Mouse (Mus musculus): ENCODE measurements around the gene Dph2. TPM values are rescaled to one million over a fixed set of nuclear protein-coding genes. Genes with fewer than 3 reads are reported as not detected.

The Dph2 gene
- total RNA-seq, 1 experiment from 2014 or later: 10.2 TPM

Other genes starting within 250 kb of the Dph2 start
- gene Dmap1, start 209.8 kb downstream of the Dph2 start, total RNA-seq (2021): 21.4 and 27.5 TPM in 2 replicates
- gene Gm12845, start 167.6 kb downstream of the Dph2 start, total RNA-seq (2021): not detected in 2 replicates
- not detected in 2 replicates for gene Klf17, start 126.4 kb downstream of the Dph2 start, total RNA-seq (2021)
- gene Slc6a9, start 57.5 kb downstream of the Dph2 start, total RNA-seq (2021): 9.4 and 10.3 TPM in 2 replicates
- gene Ccdc24, start 19.5 kb downstream of the Dph2 start, total RNA-seq (2021): 0.71 and 0.78 TPM in 2 replicates
- gene B4galt2, start 8.5 kb downstream of the Dph2 start, total RNA-seq (2021): 12.6 and 15.1 TPM in 2 replicates
- gene Atp6v0b, start 4.7 kb downstream of the Dph2 start, total RNA-seq (2021): 167 and 172 TPM in 2 replicates
- gene Ipo13, start 23.0 kb upstream of the Dph2 start, total RNA-seq (2021): 43.8 and 46.6 TPM in 2 replicates
- 0.41 TPM in 1 of 2 replicates, not detected in the other for gene Artn, start 37.7 kb upstream of the Dph2 start, total RNA-seq (2021)
- 28.9 and 34.1 TPM in 2 replicates for gene St3gal3, start 242.9 kb upstream of the Dph2 start, total RNA-seq (2021)